Mouse (Mus musculus): ENCODE measurements around the gene Ms4a4d.

DNA sequence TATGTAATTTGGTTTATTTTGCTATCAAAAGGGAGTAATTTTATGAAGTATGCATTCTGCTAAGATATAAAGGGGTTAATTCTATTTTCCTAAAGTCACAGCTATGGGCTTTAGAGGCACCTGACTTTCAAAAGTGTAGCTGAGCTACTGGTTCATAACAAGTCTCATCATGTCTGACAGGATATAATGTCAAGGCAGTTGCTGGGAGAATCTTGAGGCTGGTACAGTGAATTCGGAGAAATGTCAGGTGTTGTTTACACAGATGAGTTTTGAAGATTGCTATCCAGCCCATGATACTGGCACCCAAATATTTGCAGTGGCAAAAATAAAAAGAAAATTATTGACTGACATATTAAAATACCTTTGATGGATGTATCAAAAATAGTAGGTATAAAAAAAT is 31.7 kb upstream of the Ms4a4d start:
- TF ChIP-seq CTCF (IDR thresholded peaks at IDR 0.05; ENCODE audit: control insufficient read depth, insufficient read depth, insufficient read length) (no peak), USF1 (IDR thresholded peaks at IDR 0.05; ENCODE audit: low read depth) (no peak), MYOD1 (IDR thresholded peaks at IDR 0.05; ENCODE audit: control insufficient read depth, insufficient read length, low read depth) (no peak)

Measured in C2C12 (cell line).